Mouse (Mus musculus): ENCODE measurements at regions not wholly inside any gene's neighbourhood (a gene's known extent, or its start where the extent isn't known, plus 50 kb on each side); places are given as distances from the start of the nearest gene placed in this dataset.
"Not testable (repeated sequence)": the region's sequence is repeated elsewhere in the genome, so short reads cannot be mapped to it uniquely, and the experiment has no call there.

GRCm38 (mm10) chr16:65312947-65313346 is 207.3 kb upstream of the Htr1f start:
- no peak for DNase-seq

GRCm38 (mm10) chr16:65315052-65315451 is 205.3 kb upstream of the Pou1f1 start:
- DNase-seq, result no peak

- no peak for DNase-seq
These were observed 187.9 kb upstream of the Pou1f1 start for GRCm38 (mm10) chr16:65332412-65332811.

- no peak for DNase-seq
These were observed 181.1 kb upstream of the Pou1f1 start for GRCm38 (mm10) chr16:65339225-65339624.

- no peak for DNase-seq
These were observed 160.4 kb upstream of the Pou1f1 start for GRCm38 (mm10) chr16:65359881-65360280.

- DNase-seq, result no peak
These were observed 151.0 kb upstream of the Pou1f1 start for GRCm38 (mm10) chr16:65369271-65369670.

GRCm38 (mm10) chr16:65370939-65371338 is 149.4 kb upstream of the Pou1f1 start:
- DNase-seq, result peak; percentile 12

- no peak for DNase-seq
These were observed 143.8 kb upstream of the Pou1f1 start for GRCm38 (mm10) chr16:65376553-65376952.

GRCm38 (mm10) chr16:65378276-65378675 is 142.0 kb upstream of the Pou1f1 start:
- DNase-seq, result no peak

- DNase-seq, result no peak
These were observed 140.4 kb upstream of the Pou1f1 start for GRCm38 (mm10) chr16:65379939-65380338.

GRCm38 (mm10) chr16:65403926-65404648 is 116.2 kb upstream of the Pou1f1 start:
- DNase-seq, result no peak

- DNase-seq, result no peak
These were observed 115.5 kb upstream of the Pou1f1 start for GRCm38 (mm10) chr16:65404816-65405215.

- no peak for DNase-seq
These were observed 114.3 kb upstream of the Pou1f1 start for GRCm38 (mm10) chr16:65405824-65406556.

GRCm38 (mm10) chr16:65432046-65432445 is 88.3 kb upstream of the Pou1f1 start:
- not testable (repeated sequence) for DNase-seq

- no peak for DNase-seq
These were observed 84.2 kb upstream of the Pou1f1 start for GRCm38 (mm10) chr16:65436076-65436475.

- no peak for DNase-seq
These were observed 78.4 kb upstream of the Pou1f1 start for GRCm38 (mm10) chr16:65441954-65442353.

- no peak for DNase-seq
These were observed 71.5 kb upstream of the Pou1f1 start for GRCm38 (mm10) chr16:65448810-65449209.

GRCm38 (mm10) chr16:65450706-65451105 is 69.6 kb upstream of the Pou1f1 start:
- DNase-seq, result no peak

- no peak for DNase-seq
These were observed 68.4 kb upstream of the Pou1f1 start for GRCm38 (mm10) chr16:65451885-65452284.

GRCm38 (mm10) chr16:65456948-65457347 is 63.4 kb upstream of the Pou1f1 start:
- DNase-seq, result not testable (repeated sequence)

- no peak for DNase-seq
These were observed 62.1 kb upstream of the Pou1f1 start for GRCm38 (mm10) chr16:65458234-65458633.

GRCm38 (mm10) chr16:65469681-65470080 is 50.6 kb upstream of the Pou1f1 start:
- DNase-seq, result no peak

Data from heart, postnatal 4 days (tissue).